Mouse (Mus musculus) frontal cortex, postnatal 10 days (tissue): Measurements from ENCODE around the gene Stim1.

Source experiments
- DNase-seq, 2 experiments: peaks; one replicate each; pipeline ENCODE4 v3.0.0; 2022; ENCODE audit warnings: low spot score in 2 of 2, mixed read lengths in 1 of 2

Gene Stim1

DNA sequence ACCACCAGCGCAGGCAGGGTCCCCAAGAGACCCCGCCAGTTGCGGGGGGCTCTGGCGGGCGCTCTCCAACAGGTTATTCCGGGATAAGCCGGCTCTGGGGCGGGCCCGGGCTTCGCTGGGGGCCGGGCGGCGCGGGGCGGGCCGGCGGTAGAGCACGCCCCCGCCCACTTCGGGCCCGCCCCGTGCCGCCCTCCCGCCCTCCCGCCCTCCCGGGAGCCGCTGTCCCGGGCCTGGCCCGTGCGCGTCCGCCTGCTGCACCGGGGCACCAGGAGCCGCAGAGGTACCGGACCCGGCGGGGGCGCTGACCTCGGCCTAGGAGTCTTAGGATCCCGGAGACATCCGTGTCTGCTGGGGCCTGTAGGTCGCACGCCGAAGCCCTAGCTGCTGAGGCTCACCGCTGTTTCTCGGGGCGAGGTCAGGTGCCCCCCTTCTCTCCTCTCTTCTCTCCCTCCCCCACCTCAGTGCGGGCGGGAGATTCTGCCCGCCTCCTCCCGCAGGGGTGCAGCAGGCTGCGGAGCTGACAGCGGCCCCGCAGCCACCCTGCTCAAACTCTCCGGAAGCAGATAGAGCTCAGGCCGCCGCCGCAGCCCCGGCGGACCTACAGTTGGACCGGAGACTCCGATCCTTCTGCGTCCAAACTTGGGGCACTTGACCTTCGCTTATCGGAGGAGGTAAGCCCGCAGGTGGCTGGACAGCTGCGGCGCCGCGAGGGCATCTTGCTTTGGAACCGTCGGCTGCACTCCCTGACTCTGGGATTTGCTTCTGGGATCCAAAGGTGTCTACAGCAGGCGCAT is at the start of gene Stim1:
Gene Stim1 (plus strand): TSS at position 206 of the 794 bp plus-strand sequence.
- DNase-seq: peak; percentile 31 to 61

DNA sequence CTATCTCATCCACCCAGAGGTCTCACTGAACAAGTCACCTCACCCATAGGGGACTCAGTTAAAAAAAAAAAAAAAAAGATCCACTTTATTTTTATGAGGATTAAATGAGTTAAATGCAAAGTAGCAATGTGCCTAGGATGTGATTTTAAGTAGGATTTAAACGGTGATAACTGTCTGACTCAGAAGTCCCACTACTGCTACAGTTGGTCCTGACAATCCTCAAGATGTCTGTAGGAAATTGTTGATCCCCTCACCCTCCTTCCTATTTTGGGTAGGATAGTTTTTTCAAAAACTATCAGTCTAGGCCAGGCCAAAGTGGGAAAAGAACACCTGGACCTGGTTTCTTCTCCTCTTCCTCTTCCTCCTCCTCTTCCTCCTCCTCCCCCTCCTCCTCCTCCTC is 45.7 kb upstream of the Stim1 start:
- DNase-seq: no peak

DNA sequence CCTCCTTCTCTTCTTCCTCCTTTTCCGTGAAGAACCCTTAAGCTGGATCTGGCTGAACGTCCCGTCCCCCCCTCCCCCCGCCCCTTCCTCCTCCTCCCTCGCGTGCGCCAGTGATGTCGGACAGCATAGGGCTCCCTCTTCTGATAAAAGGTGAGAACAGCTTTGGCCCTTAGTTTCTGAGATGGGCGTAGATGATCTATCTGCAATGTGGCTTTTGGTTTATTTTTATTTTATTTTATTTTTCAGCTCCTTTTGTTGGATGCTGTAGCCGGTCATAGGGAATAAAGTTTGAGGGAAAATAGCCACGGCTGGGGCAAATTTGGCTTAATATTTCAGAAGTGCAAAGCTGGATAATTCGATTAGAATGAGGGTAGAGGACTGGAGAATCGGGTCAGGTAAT is 45.3 kb upstream of the Stim1 start:
- no peak for DNase-seq

DNA sequence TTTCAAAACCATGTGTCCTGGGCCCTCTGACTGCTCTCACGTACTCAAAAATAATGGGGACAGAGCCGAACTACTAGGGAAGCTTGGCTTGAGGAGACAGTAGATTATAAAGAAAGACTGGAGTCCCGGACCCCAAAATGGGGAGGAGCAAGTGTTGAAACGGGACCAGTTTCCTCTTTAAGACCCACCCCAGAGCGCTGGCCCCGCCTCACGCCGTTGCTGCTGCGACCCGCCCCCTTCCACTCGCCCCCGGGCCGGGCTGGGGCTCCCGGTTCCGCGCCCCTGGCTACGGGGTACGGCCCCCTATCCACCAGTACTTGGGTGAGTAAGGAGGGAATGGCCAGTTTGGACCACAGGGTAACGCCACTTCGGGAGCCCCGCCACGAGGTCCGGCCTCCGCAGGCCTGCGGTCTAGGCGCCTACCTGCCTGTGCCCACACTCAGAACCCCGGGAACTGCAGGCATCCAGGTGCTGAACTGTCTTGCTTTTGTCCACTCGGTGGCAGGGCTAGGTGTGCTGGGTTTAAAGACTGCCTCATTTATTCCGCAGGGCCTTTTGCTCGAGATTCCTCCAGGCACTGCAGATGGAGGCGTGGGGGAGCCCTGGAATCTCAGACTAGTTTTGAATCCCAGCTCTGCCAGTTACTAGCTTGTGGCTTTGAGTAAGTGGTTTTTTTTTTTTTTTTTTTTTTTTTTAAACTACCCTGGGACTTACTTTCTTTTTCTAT is 44.6 kb upstream of the Stim1 start:
- DNase-seq: peak; percentile 31 to 62

DNA sequence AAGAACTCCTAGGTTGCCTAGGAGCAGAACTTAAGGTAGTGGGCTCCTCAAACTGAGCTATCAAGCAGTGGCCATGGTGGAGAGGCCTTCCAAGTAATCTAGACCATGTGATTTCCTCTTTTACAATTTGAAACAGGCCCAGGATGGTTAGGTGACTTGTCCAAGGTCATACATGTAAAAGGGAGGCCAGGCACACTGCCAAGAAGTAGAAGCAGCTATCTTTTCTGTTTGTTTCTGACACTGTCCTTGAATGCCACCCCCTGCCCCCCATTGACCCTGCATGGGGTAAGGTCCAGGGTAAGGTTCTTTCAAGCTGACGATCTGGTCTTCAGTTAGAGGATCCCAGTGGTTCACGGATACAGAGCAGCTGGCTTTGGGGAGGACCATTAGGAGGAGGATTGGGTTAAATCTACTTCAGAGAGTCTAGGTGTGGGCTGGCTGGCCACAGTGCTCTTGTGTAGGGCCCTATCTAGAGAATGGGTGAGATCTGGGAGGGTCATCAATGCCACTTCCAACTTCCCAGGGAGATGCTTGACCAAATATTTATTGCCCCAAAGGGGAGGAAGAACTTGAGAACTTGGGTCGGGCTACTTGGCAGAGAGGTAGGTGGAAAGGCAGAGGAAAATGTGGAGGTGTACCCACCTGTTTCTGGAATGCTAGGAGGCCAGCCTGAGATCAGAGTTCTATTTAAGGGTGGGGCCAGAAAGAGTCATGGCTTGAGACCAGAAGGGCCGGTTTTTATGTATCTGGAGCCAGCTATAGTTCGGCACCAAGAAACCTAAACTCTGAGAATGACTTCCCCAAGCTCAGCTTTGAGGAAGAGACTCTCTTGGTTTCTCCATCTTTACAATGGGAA is 43.5 kb upstream of the Stim1 start:
- no peak for DNase-seq

DNA sequence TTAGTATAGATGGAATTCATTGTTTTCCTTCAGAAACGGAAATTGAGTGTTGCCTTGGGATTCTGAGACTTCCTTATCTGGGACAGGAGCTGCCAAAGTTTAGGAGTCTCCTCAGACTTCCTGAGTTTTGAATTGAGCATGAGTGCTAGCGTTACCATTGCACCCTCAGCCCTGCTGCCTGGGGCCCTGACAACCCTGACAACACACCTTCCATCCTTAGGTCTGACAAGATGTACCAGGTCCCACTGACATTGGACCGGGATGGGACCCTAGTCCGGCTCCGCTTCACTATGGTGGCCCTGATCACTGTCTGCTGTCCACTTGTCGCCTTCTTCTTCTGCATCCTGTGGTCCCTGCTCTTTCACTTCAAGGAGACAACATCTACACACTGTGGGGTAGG is 41.6 kb upstream of the Stim1 start:
- DNase-seq: no peak

DNA sequence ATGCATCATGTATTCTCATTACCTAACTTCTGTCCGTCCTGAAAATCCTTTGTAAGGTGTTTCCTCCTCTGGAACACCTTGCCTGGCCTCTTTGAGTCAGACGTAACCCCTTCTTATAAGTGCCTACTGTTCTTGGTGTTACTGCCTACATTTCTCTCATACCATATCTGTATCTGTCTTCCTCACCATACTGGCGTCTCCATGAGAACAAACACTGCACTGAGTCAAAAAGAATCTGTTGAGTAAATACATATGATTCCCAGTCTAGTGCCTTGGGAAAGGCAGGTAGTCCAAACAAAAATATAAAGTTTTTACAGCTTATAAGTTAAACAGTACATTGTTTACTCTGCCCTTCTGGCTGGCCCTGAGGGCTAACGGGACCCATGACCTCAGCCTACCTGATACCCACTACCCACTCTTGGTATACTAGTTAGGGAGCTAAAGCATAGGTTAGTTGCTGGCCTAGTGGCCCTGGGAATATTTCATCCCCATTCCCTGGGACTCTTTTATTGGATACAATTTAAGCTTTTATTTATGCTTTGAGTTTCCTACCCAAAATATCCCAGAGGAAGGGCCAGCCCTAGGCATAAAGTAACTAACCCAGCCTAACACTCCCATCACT is 39.4 kb upstream of the Stim1 start:
- DNase-seq: no peak

DNA sequence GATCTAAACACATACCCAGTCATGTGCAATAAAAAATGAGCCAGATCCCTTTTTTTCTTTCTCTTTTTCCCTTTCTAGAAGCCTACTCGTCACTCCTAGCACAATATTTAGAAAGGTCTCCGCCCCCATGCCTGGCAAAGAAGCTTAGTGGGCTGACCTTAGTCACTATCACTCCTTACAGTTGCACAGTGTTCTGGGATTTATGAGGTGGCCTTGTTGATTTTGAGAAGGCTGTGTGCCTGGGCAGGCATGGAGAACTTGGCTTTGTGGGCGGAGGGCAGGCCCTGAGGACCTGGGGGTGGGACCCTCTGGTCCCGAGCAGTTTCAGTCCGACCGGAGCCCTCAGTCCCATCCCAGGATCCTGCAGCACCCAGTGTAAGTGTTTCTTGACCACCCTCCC is 37.8 kb upstream of the Stim1 start:
- no peak for DNase-seq

DNA sequence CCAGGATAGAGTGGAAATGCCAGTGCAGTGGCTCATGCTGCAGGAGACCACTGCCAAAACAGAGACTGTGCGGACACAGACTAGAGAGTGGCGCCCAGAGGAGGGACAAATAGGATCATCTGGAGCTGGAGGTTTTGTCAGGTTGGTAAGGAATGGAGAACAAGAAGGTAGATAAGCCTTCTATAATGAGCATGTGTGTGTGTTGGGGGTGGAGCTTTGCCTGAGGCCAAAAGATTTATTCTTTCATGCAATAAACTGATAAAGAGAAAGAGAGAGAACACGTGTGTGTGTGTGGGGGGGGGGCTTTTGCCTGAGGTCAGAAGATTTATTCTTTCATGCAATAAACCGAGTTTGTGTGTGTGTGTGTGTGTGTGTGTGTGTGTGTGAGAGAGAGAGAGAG is 34.5 kb upstream of the Stim1 start:
- no peak for DNase-seq

DNA sequence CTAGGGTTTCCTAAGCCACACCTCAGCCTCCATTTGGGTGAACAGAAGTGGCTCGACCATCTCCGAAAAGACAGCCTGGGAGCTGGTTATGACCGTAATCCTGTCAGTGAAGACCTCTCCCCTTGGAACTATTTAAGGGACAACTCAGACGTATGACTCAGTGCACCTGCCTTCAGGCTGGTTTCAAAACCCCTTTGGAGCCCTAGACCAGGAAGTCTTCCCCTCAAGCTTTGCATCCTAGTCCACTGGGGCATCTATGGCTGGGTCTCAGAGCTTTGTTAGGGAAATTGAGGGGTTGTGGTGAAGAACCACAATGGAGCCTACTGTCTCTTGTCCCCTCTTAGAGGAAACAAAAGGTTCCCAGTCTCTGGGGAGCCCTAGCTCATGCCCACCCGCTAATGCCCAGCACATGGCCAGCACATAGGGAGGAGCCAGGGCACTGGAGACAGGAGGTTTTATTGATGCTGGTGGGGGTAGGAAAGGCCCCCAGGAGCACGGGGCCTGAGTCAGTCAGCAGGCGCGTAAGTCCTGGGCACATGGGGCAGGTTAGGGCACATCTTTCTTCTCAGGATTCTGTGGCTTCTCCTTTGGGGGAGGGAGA is 28.8 kb upstream of the Stim1 start:
- DNase-seq: no peak

DNA sequence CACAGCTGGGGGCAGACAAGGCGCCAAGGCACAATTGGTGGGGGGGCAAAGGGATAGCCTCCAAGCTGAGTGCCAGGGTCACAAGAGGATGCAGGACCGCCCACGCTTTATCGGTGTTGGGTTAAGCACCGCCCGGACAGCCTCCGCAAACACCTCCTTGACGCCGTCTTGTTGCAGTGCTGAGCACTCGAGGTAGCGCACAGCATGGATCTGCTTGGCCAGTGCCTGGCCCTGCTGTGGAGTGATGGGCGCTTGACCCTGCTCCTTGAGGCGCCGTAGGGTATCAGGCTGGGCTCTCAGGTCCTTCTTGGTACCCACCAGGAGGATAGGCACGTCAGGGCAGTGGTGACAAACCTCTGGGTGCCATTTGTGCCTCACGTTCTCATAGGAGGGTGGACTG is 28.0 kb upstream of the Stim1 start:
- no peak for DNase-seq

DNA sequence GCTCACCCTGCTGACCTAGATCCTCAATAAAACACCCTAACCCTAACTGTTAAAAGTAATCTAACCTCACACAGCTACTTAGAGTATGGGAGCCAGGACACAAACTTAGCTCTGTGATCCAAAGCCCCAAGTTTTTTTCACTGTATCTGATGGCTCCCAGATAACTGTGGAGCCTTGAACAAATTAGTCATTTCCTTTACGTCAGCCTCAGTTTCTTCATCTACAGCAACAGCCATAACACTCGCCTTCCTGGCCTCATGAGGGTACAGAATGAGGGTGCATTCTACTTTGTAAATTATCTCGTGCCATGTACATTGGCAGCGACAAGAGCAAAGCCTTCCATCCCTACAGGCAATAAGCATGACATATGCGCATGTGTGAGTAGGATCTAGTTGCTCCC is 25.2 kb upstream of the Stim1 start:
- no peak for DNase-seq

DNA sequence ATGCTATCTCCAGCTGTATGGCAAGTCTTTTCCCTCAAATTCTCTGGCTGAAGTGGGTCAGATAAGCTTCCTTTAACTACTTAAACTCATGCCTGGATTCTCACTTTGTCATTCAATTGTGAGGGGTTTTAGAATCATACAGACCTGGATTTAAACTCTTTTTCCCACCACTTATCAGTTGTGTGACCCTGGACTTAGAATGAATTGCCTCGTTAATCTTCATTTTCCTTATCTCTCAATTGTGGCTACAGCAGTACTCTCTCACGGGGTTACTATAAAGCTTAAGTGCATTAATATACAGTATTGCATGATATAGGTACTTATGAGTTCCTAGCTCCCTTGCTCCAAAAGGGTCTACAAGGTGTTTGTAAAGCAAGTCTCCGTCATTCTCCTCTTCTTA is 24.7 kb upstream of the Stim1 start:
- no peak for DNase-seq

DNA sequence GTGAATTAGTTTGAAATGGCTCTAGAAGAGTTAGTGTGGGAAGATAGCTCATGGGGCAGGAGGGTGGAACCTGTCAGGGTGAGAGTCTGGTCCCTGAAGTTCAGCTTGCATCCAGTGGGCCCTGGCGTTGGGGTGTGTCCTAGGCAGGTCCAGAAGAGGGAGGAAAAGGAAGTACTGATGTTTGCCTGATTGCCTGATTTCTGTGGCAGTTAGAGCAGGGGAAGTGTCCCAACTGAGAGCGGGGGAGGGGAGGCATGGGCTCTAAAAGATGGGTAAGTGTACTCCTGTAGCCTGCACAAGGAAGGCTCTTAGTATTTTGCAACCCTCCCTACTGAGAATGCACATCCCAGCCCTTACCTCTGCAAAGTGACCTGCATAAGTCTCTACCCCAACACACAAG is 23.7 kb upstream of the Stim1 start:
- no peak for DNase-seq

DNA sequence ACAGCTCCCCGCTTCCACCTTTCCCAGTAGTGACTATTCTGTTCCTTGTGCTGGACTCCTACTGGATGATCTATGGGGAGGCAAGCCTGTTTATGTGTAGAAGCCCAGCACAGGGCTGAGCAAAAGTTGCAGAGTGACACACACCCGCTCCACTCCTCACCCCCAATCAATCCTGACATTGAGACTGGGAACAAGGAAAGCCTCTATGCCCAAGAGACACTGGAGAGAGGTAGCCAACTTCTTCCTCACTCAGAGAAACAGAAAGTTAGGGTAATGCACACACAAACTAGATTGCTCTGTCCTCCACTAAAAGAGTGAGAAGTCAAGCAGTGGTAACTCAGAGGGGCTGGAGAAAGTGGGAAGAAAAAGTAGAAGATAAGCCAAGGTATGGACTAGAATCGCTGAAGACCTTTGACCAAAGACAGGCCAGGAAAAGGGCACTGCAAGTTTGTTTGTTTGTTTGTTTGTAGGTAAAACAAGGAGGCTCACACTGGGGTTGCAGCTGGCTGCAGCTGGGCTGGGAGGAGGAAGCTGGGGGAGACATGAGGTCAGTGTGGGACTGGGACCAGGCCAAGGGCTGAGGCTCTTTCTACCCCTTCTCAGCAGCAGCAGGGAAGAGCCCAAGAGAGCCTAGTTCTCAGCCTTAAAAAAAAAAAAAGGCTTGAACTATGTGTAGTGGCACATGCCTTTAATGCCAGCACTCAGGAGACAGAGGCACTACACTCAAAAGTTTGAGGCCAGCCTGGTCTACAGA is 22.6 kb upstream of the Stim1 start:
- no peak for DNase-seq

DNA sequence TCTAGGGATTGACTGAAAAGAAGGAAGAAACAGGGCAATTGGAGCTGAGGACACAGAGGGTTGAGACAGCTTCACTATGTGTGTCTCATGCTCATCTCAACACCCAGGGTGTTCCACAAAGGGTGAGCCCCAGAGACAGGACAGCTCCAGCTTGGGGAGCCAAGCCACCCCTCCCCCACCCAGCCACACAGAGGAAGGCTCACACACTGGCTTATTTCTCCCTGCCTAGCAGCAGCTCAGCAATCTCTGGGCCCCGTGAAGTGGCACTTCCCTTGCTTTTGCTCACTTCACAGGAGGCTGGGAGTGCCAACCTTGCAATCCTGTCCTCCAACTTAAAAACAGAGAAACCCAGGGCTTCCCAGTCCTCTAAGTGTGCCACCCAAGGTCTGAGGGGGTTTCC is 21.8 kb upstream of the Stim1 start:
- peak in 1 of 2 experiments; percentile 38 for DNase-seq

DNA sequence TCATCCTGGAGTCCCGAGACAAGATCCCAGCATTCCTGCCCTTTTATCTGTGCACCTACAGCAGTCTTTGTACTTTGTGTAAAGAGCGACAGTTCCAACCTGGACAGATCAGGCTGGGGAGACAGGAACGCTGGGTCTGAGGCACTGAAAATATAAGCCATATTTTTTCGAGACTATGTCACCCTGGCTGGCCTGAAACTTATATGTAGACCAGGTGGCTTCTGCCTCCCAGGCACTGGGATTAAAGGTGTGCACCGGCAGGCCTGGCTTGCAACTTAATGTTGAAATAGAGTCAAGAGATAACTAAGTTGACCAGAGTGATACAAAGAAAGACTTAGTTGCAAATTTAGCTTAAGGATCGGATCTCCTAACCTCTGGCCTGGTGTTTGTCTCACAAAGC is 21.3 kb upstream of the Stim1 start:
- DNase-seq: no peak

DNA sequence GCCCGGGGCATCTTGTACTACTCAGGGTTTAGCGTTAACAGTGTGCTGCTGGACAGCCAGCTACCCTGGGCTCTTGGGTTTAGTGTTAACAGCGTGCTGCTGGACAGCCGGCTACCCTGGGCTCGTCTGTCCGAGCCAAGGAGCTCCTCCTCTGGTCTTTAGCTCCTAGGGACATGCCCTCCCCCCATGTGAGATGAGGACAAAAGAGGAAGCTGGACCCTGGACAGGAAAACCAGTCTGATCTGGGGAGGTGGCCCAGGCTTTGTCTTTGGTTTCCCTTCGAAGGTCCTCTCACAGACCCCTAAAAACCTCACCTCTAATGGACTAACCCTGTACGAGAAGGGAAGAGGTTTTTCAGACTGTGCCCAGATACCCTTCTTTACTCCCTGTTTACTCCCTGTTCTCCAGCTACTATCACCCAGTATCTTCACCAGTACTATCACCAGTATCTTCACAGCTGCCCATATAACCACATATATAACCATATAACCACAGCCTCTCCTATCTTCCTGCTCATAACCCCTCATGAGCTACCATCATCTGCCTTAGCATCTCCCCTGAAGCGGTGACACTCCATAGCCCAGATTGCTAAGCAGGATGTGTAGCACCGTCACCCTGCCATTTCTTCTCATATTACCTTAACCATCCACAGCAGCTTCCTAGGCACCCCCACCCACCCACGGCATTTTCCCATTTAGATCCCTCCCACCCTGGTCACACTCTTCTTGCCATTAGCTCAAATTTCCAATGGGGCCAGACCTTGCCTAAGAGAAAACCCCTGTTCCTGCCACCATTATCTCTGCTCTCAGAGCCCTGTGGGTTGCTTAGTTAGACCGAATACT is 20.4 kb upstream of the Stim1 start:
- DNase-seq: no peak

DNA sequence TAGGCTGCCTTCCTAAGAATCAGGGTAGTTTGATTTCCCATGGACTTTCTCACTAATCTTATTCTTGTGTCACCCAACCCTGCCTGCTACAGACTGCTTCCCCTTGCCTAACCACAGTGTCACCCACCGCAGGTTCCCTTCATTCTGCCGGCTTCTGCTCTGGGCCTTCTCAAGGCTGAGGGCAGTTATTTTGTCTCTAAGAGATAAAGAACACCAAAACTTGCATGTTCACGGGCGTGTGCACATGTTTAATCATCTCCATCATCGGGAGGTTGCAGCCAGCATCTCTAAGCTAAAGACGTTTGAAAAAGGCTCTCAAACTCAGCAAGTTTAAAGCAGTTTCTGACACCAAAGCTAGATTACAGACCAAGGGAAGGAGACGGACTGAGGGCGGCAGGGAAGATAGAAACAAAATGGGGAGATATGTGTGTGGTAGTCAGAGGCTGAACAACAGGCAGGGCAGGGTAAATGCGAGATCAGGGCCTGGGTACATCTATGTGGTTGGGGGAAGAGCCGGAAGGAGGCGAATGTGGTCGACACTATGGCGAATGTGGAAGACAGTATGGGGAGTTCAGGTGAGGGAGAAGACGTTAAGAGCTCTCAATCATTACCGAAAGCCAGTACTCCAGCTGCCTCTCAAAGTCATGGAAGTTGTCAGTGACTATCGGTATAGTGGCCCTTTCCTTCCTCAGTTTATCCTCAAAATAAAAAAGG is 18.8 kb upstream of the Stim1 start:
- DNase-seq: no peak
